Comparison of ENCODE assay signal across 31 mouse cellular contexts in genomic region chr4:102332386-102332785, GRCm38 (mm10).
DNase-seq lines count a peak whose midpoint lies in the region; ATAC-seq and TF ChIP-seq lines count a peak whose summit lies in the region.
"Had no signal": no experiment of that assay in that cellular context is flagged by ENCODE, and none has a peak within 500 bp of the region (broad histone marks: within the 10 kb centered on the region; RNA-seq: fewer than 3 reads in every experiment).

No protein-coding gene starts in this region.

- H3K27ac ChIP-seq in heart, embryonic 13.5 days (replicated peaks): peak overlapping the region; percentile 43; the same call in 1 of the 2 replicates
- H3K27ac ChIP-seq in kidney, embryonic 16.5 days (ENCODE audit: low read length): no peak overlapping the region
- H3K27ac ChIP-seq in CH12.LX (ENCODE audit: insufficient read depth, low read depth): no peak overlapping the region
- H3K27ac ChIP-seq in stomach, postnatal 0 days (replicated peaks): no peak overlapping the region
- H3K27ac ChIP-seq: embryonic facial prominence, embryonic 10.5 days; embryonic facial prominence, embryonic 15.5 days; forebrain, embryonic 12.5 days; hindbrain, embryonic 12.5 days; hindbrain, postnatal 0 days; liver, embryonic 12.5 days; midbrain, embryonic 12.5 days; neural tube, embryonic 15.5 days; stomach, embryonic 15.5 days had no signal

- no peak overlapping the region for H3ac ChIP-seq in myocyte (ENCODE audit: control insufficient read depth, insufficient read length)

- TF ChIP-seq RAD21 in CH12.LX (IDR thresholded peaks at IDR 0.05; ENCODE audit: low read depth, low read length): no peak

- TF ChIP-seq POLR2A in CH12.LX (IDR thresholded peaks at IDR 0.05; ENCODE audit: low read depth, low read length) (no peak), myocyte (IDR thresholded peaks at IDR 0.05; ENCODE audit: insufficient read length, low read depth) (no peak)

- no peak overlapping the region for H3K4me3 ChIP-seq in heart, embryonic 13.5 days
- no peak overlapping the region for H3K4me3 ChIP-seq in kidney, embryonic 16.5 days (ENCODE audit: low read length)
- H3K4me3 ChIP-seq in CH12.LX (replicated peaks in 1 of 3; ENCODE audit: low read depth in 2 of 3, low read length in 2 of 3, poor library complexity in 1 of 3): no peak overlapping the region
- H3K4me3 ChIP-seq in myocyte: no peak overlapping the region
- H3K4me3 ChIP-seq in stomach, postnatal 0 days (ENCODE audit: low read depth, low read length): no peak overlapping the region
- H3K4me3 ChIP-seq: embryonic facial prominence, embryonic 10.5 days; embryonic facial prominence, embryonic 15.5 days; forebrain, embryonic 12.5 days; hindbrain, embryonic 12.5 days; liver, embryonic 12.5 days; megakaryocyte, embryonic 14.5 days; midbrain, embryonic 12.5 days; neural tube, embryonic 15.5 days; stomach, embryonic 15.5 days had no signal

- DNase-seq in heart, postnatal 4 days: no peak
- peak; percentile 47 for DNase-seq in kidney, adult 11 months
- no peak for DNase-seq in CH12.LX (ENCODE audit: extremely low read depth)
- DNase-seq in stomach, postnatal 0 days (ENCODE audit: low spot score): no peak
- DNase-seq: adrenal gland, adult 8-10 months; cerebellum, adult 2 months; cerebellum, postnatal 25 days; forebrain, postnatal 0 days; gastrocnemius, postnatal 10 days; layer of hippocampus, postnatal 36 days; left cerebral cortex, postnatal 4 days; liver, postnatal 0 days; lung, postnatal 4 days; retina, postnatal 1 day; right cerebral cortex, postnatal 14 days; thymus, postnatal 14 days had no signal

- no peak overlapping the region for H3K4me2 ChIP-seq in heart, embryonic 13.5 days
- H3K4me2 ChIP-seq in kidney, embryonic 16.5 days (replicated peaks; ENCODE audit: low read depth, low read length): no peak overlapping the region
- peak overlapping the region; percentile 37; the same call in 1 of the 2 replicates for H3K4me2 ChIP-seq in CH12.LX (ENCODE audit: insufficient read depth, low read depth, poor library complexity, severe bottlenecking)
- H3K4me2 ChIP-seq in myocyte (ENCODE audit: low read depth): peak overlapping the region; percentile 49
- no peak overlapping the region for H3K4me2 ChIP-seq in stomach, postnatal 0 days (replicated peaks; ENCODE audit: low read depth)
- H3K4me2 ChIP-seq: embryonic facial prominence, embryonic 15.5 days; forebrain, embryonic 12.5 days; hindbrain, embryonic 12.5 days; liver, embryonic 12.5 days; midbrain, embryonic 12.5 days; neural tube, embryonic 15.5 days; stomach, embryonic 15.5 days had no signal

- H3K36me3 ChIP-seq in heart, embryonic 13.5 days: no peaks in the 10 kb centered on the region
- no peaks in the 10 kb centered on the region for H3K36me3 ChIP-seq in kidney, embryonic 16.5 days (ENCODE audit: insufficient read depth, low read length)
- H3K36me3 ChIP-seq in CH12.LX (replicated peaks in 1 of 2; ENCODE audit: control insufficient read depth in 1 of 2, insufficient read depth in 1 of 2, low read length in 1 of 2): no peaks in the 10 kb centered on the region
- H3K36me3 ChIP-seq in myocyte (ENCODE audit: control insufficient read depth, insufficient read depth): no peaks in the 10 kb centered on the region
- H3K36me3 ChIP-seq in stomach, postnatal 0 days (ENCODE audit: control insufficient read depth, insufficient read depth, low read length): no peaks in the 10 kb centered on the region
- H3K36me3 ChIP-seq: embryonic facial prominence, embryonic 10.5 days; embryonic facial prominence, embryonic 15.5 days; forebrain, embryonic 12.5 days; G1E; hindbrain, embryonic 12.5 days; liver, embryonic 12.5 days; midbrain, embryonic 12.5 days; neural tube, embryonic 15.5 days; stomach, embryonic 15.5 days had no signal

- dilution Hi-C loops in CH12.LX (cut with MboI; ENCODE audit: extremely low pct_ligation_motif_present, extremely low pct_unique_long_range_greater_than_20kb, low sequenced_read_pairs): no loop called here

- peaks cover 36% of the 10 kb centered on the region for H3K4me1 ChIP-seq in heart, embryonic 13.5 days
- no peaks in the 10 kb centered on the region for H3K4me1 ChIP-seq in kidney, embryonic 16.5 days (ENCODE audit: insufficient read depth, low read length)
- H3K4me1 ChIP-seq in CH12.LX (ENCODE audit: control insufficient read depth in 1 of 2, insufficient read depth in 2 of 2): peaks cover 2 to 17% of the 10 kb centered on the region in 2 experiments; a peak in 3 of 4 replicates
- no peaks in the 10 kb centered on the region for H3K4me1 ChIP-seq in stomach, postnatal 0 days (replicated peaks; ENCODE audit: control insufficient read depth, insufficient read depth)
- H3K4me1 ChIP-seq: embryonic facial prominence, embryonic 15.5 days; forebrain, embryonic 12.5 days; hindbrain, embryonic 12.5 days; liver, embryonic 12.5 days; megakaryocyte, embryonic 14.5 days; midbrain, embryonic 12.5 days; neural tube, embryonic 15.5 days; stomach, embryonic 15.5 days had no signal

- H3K9me3 ChIP-seq in heart, embryonic 13.5 days: no peaks in the 10 kb centered on the region
- H3K9me3 ChIP-seq in kidney, embryonic 16.5 days (ENCODE audit: low read length): no peaks in the 10 kb centered on the region
- H3K9me3 ChIP-seq in CH12.LX (replicated peaks; ENCODE audit: low read length): no peaks in the 10 kb centered on the region
- H3K9me3 ChIP-seq in stomach, postnatal 0 days (ENCODE audit: control insufficient read depth, low read length): no peaks in the 10 kb centered on the region
- H3K9me3 ChIP-seq: embryonic facial prominence, embryonic 10.5 days; embryonic facial prominence, embryonic 15.5 days; forebrain, embryonic 12.5 days; hindbrain, embryonic 12.5 days; liver, embryonic 12.5 days; megakaryocyte, embryonic 14.5 days; midbrain, embryonic 12.5 days; neural tube, embryonic 15.5 days; stomach, embryonic 15.5 days had no signal

- TF ChIP-seq CTCF in CH12.LX (conservative IDR thresholded peaks at IDR 0.05 in 1 of 2, IDR thresholded peaks at IDR 0.05 in 1 of 2; ENCODE audit: low read depth in 2 of 2, low read length in 2 of 2): no peak
- TF ChIP-seq CTCF in stomach, postnatal 0 days (IDR thresholded peaks at IDR 0.05; ENCODE audit: low read depth): no peak

- no peaks in the 10 kb centered on the region for H3K79me2 ChIP-seq in CH12.LX (replicated peaks; ENCODE audit: control insufficient read depth, extremely low read depth, insufficient read depth, poor library complexity, severe bottlenecking)
- H3K79me2 ChIP-seq in myocyte (ENCODE audit: control insufficient read depth, insufficient read depth): no peaks in the 10 kb centered on the region

- H3K9ac ChIP-seq in heart, embryonic 13.5 days: no peak overlapping the region
- no peak overlapping the region for H3K9ac ChIP-seq in kidney, embryonic 16.5 days (replicated peaks; ENCODE audit: low read length)
- peak overlapping the region; percentile 47 for H3K9ac ChIP-seq in CH12.LX (ENCODE audit: insufficient read depth, low read depth)
- H3K9ac ChIP-seq in stomach, postnatal 0 days (ENCODE audit: low read length): no peak overlapping the region
- H3K9ac ChIP-seq: embryonic facial prominence, embryonic 15.5 days; forebrain, embryonic 12.5 days; forebrain, postnatal 0 days; hindbrain, embryonic 12.5 days; liver, embryonic 12.5 days; liver, postnatal 0 days; midbrain, embryonic 12.5 days; neural tube, embryonic 15.5 days; stomach, embryonic 15.5 days had no signal

- no peak for TF ChIP-seq EP300 in CH12.LX (IDR thresholded peaks at IDR 0.05; ENCODE audit: low read length)
- TF ChIP-seq EP300 in stomach, postnatal 0 days (optimal IDR thresholded peaks at IDR 0.05): no peak

- ATAC-seq in heart, embryonic 13.5 days (ENCODE audit: extremely low read depth, insufficient number of reproducible peaks, low FRiP score, low TSS enrichment): no peak
- no peak for ATAC-seq in kidney, embryonic 16.5 days (ENCODE audit: low FRiP score, low TSS enrichment)
- ATAC-seq in stomach, postnatal 0 days (ENCODE audit: low FRiP score, low TSS enrichment): no peak
- ATAC-seq: forebrain, postnatal 0 days; hindbrain, postnatal 0 days; intestine, embryonic 16.5 days; liver, embryonic 12.5 days; liver, postnatal 0 days had no signal

- 87% methylated on average over 2 of the region's 2 CpGs for WGBS in heart, embryonic 13.5 days
- 75% methylated on average over 2 of the region's 2 CpGs for WGBS in kidney, embryonic 16.5 days
- 93% methylated on average over 2 of the region's 2 CpGs for WGBS in stomach, postnatal 0 days

- H3K27me3 ChIP-seq in heart, embryonic 13.5 days (replicated peaks): no peaks in the 10 kb centered on the region
- H3K27me3 ChIP-seq in kidney, embryonic 16.5 days (ENCODE audit: insufficient read depth, low read length): no peaks in the 10 kb centered on the region
- H3K27me3 ChIP-seq in CH12.LX (replicated peaks): no peaks in the 10 kb centered on the region
- H3K27me3 ChIP-seq in myocyte (ENCODE audit: control insufficient read depth, insufficient read depth, insufficient read length): no peaks in the 10 kb centered on the region
- H3K27me3 ChIP-seq in stomach, postnatal 0 days (ENCODE audit: control insufficient read depth, insufficient read depth, low read length): no peaks in the 10 kb centered on the region
- H3K27me3 ChIP-seq: embryonic facial prominence, embryonic 15.5 days; forebrain, embryonic 12.5 days; hindbrain, embryonic 12.5 days; liver, embryonic 12.5 days; megakaryocyte, embryonic 14.5 days; midbrain, embryonic 12.5 days; neural tube, embryonic 15.5 days; stomach, embryonic 15.5 days had no signal

- in situ Hi-C loops in CH12.LX (cut with MboI; ENCODE audit: low pct_ligation_motif_present, low pct_unique_long_range_greater_than_20kb, low sequenced_read_pairs): no loop called here

TF ChIP-seq in CH12.LX, 34 proteins besides CTCF, POLR2A, EP300 and RAD21 (continues in another document):
- TF ChIP-seq RCOR1 (conservative IDR thresholded peaks at IDR 0.05; ENCODE audit: low read depth, low read length): no peak
- TF ChIP-seq MEF2A (IDR thresholded peaks at IDR 0.05; ENCODE audit: borderline replicate concordance, low read depth, low read length): no peak
- TF ChIP-seq ZMIZ1 (IDR thresholded peaks at IDR 0.05; ENCODE audit: low read depth, low read length): no peak
- no peak for TF ChIP-seq UBTF (IDR thresholded peaks at IDR 0.05; ENCODE audit: low read depth, low read length)
- TF ChIP-seq KAT2A (IDR thresholded peaks at IDR 0.05; ENCODE audit: insufficient replicate concordance, low read length): no peak
- TF ChIP-seq CHD1 (IDR thresholded peaks at IDR 0.05; ENCODE audit: low read depth, low read length): no peak

TF ChIP-seq in myocyte, 11 proteins besides CTCF, POLR2A, EP300 and RAD21 (continues in another document):
- TF ChIP-seq MYOD1 (IDR thresholded peaks at IDR 0.05; ENCODE audit: control insufficient read depth in 1 of 3, insufficient read length in 2 of 3, low read depth in 2 of 3) (no peak), REST (IDR thresholded peaks at IDR 0.05; ENCODE audit: insufficient read depth, insufficient read length) (no peak), TCF3 (IDR thresholded peaks at IDR 0.05; ENCODE audit: insufficient read length, low read depth) (no peak), TCF12 (IDR thresholded peaks at IDR 0.05; ENCODE audit: insufficient read depth, poor library complexity, severe bottlenecking) (no peak), MAX (IDR thresholded peaks at IDR 0.05; ENCODE audit: low read depth) (no peak), SRF (IDR thresholded peaks at IDR 0.05; ENCODE audit: control insufficient read depth, insufficient read length, low read depth) (no peak), USF1 (IDR thresholded peaks at IDR 0.05; ENCODE audit: low read depth) (no peak)

Comparison
In these comparisons a context has a peak if more than half of its experiments do, and no peak if none do; other contexts are left out.
1. H3K4me2 ChIP-seq: peak in CH12.LX (single experiment) and myocyte (single experiment); none in heart, embryonic 13.5 days (single experiment), kidney, embryonic 16.5 days (single experiment) and stomach, postnatal 0 days (single experiment).